Mouse (Mus musculus): Measurements from ENCODE around the gene Hist1h1d. TPM values are rescaled to one million over a fixed set of nuclear protein-coding genes. Genes with fewer than 3 reads are reported as not detected.
"Not testable (repeated sequence)": the region's sequence is repeated elsewhere in the genome, so short reads cannot be mapped to it uniquely, and the experiment has no call there.

Hist1h1d gene
- total RNA-seq, 2 experiments from 2014 or later, result 3.1 to 3.7 TPM

- DNase-seq (ENCODE audit: low spot score in 2 of 2), result no peak
These were observed 33.3 kb downstream of the Hist1h1d start for GRCm38 (mm10) chr13:23586099-23586939.

GRCm38 (mm10) chr13:23586940-23587225 lies 33.8 kb downstream of the Hist1h1d start:
- DNase-seq (ENCODE audit: low spot score in 2 of 2), result no peak

- DNase-seq (ENCODE audit: low spot score in 2 of 2), result no peak
These were observed 38.1 kb downstream of the Hist1h1d start for GRCm38 (mm10) chr13:23591206-23591605.

GRCm38 (mm10) chr13:23591886-23592285 lies 38.8 kb downstream of the Hist1h1d start:
- DNase-seq (ENCODE audit: low spot score in 2 of 2), result not testable (repeated sequence)

- DNase-seq (ENCODE audit: low spot score in 2 of 2), result no peak
These were observed 39.6 kb downstream of the Hist1h1d start for GRCm38 (mm10) chr13:23592614-23593013.

- DNase-seq (ENCODE audit: low spot score in 2 of 2), result no peak
These were observed 40.1 kb downstream of the Hist1h1d start for GRCm38 (mm10) chr13:23593051-23593770.

GRCm38 (mm10) chr13:23595185-23595584 lies 42.1 kb downstream of the Hist1h1d start:
- DNase-seq (ENCODE audit: low spot score in 2 of 2), result no peak

- DNase-seq (ENCODE audit: low spot score in 2 of 2), result no peak
These were observed 42.7 kb downstream of the Hist1h1d start for GRCm38 (mm10) chr13:23595622-23596372.

- DNase-seq (ENCODE audit: low spot score in 2 of 2), result peak; percentile 77 to 81
These were observed 44.9 kb downstream of the Hist1h1d start for GRCm38 (mm10) chr13:23597957-23598356.

- DNase-seq (ENCODE audit: low spot score in 2 of 2), result no peak
These were observed 50.2 kb downstream of the Hist1h1d start for GRCm38 (mm10) chr13:23603182-23603699.

GRCm38 (mm10) chr13:23604452-23604851 lies 51.4 kb downstream of the Hist1h1d start:
- no peak for DNase-seq (ENCODE audit: low spot score in 2 of 2)

GRCm38 (mm10) chr13:23605052-23605451 lies 52.0 kb downstream of the Hist1h1d start:
- no peak for DNase-seq (ENCODE audit: low spot score in 2 of 2)

- DNase-seq (ENCODE audit: low spot score in 2 of 2), result no peak
These were observed 56.1 kb downstream of the Hist1h1d start for GRCm38 (mm10) chr13:23609209-23609608.

GRCm38 (mm10) chr13:23609844-23610243 lies 56.8 kb downstream of the Hist1h1d start:
- no peak for DNase-seq (ENCODE audit: low spot score in 2 of 2)

Small RNA genes lying within 50 kb of the gene (microRNA-seq; reads per million reads assigned to microRNA genes)
- gene Gm44297 (0 reads per million in 2 experiments), gene Gm44359 (0 reads per million in 2 experiments), gene Gm44394 (0 reads per million in 2 experiments), gene n-TStga1 (0 to 0.42 reads per million in 2 experiments)

Other genes with a start within 250 kb of the Hist1h1d start
- gene Zfp322a, start 184.1 kb upstream of the Hist1h1d start, total RNA-seq (2021), result 10 to 100 TPM; 29.5 to 31.7 TPM
- 1 to 10 TPM; 9.0 to 9.5 TPM for gene Abt1, start 129.4 kb upstream of the Hist1h1d start, total RNA-seq (2021)
- gene Btn1a1, start 87.4 kb upstream of the Hist1h1d start, total RNA-seq (2021), result not detected
- gene Btn2a2, start 64.4 kb upstream of the Hist1h1d start, total RNA-seq (2021), result 1 to 10 TPM; 1.3 to 1.9 TPM
- gene Hist1h4h, start 22.2 kb upstream of the Hist1h1d start, total RNA-seq (2021), result 100 to 1,000 TPM; 329 to 333 TPM
- gene Hist1h2af, start 19.4 kb upstream of the Hist1h1d start, total RNA-seq (2021), result 1 to 10 TPM; 1.5 to 3.4 TPM
- gene Hist1h3g, start 17.8 kb upstream of the Hist1h1d start, total RNA-seq (2021), result 1 to 10 TPM; 3.1 to 3.5 TPM
- gene Hist1h2bh, start 9.9 kb upstream of the Hist1h1d start, total RNA-seq (2021), result under 1 TPM; 0.54 to 0.67 TPM
- 10 to 100 TPM; 16.3 to 17.0 TPM for gene Hist1h3f, start 9.2 kb upstream of the Hist1h1d start, total RNA-seq (2021)
- 100 to 1,000 TPM; 168 to 177 TPM for gene Hist1h4f, start 1.6 kb upstream of the Hist1h1d start, total RNA-seq (2021)
- gene Hist1h3e, start 9.1 kb downstream of the Hist1h1d start, total RNA-seq (2021), result 10 to 100 TPM; 47.4 to 48.5 TPM
- gene Hist1h2ae, start 18.0 kb downstream of the Hist1h1d start, total RNA-seq (2021), result 1 to 10 TPM; 4.3 to 7.1 TPM
- gene Hist1h2bg, start 18.1 kb downstream of the Hist1h1d start, total RNA-seq (2021), result 10 to 100 TPM; 61.6 to 70.8 TPM
- 10 to 100 TPM; 14.7 to 26.1 TPM for gene Hist1h2bf, start 20.9 kb downstream of the Hist1h1d start, total RNA-seq (2021)
- 10 to 100 TPM in 1 of 2 experiments, 1 to 10 TPM in 1; 6.3 to 11.0 TPM for gene Hist1h2ad, start 21.1 kb downstream of the Hist1h1d start, total RNA-seq (2021)
- 10 to 100 TPM in 1 of 2 experiments, 1 to 10 TPM in 1; 9.3 to 10.4 TPM for gene Hist1h3d, start 22.5 kb downstream of the Hist1h1d start, total RNA-seq (2021)
- gene Hist1h4d, start 28.3 kb downstream of the Hist1h1d start, total RNA-seq (2021), result 100 to 1,000 TPM; 166 to 191 TPM
- 1 to 10 TPM; 7.9 TPM for gene Hist1h2be, start 67.9 kb downstream of the Hist1h1d start, total RNA-seq (2021)
- gene Hist1h1e, start 69.3 kb downstream of the Hist1h1d start, total RNA-seq (2021), result 10 to 100 TPM; 49.2 to 54.0 TPM
- gene Hist1h2ac, start 130.7 kb downstream of the Hist1h1d start, total RNA-seq (2021), result 1 to 10 TPM; 2.4 to 2.5 TPM
- gene Hist1h2bc, start 130.9 kb downstream of the Hist1h1d start, total RNA-seq (2021), result 10 to 100 TPM; 29.7 to 32.4 TPM
- gene Hist1h1t, start 142.6 kb downstream of the Hist1h1d start, total RNA-seq (2021), result not detected
- gene Hist1h4c, start 145.2 kb downstream of the Hist1h1d start, total RNA-seq (2021), result 100 to 1,000 TPM; 114 to 117 TPM
- 1 to 10 TPM; 3.4 to 3.9 TPM for gene Hfe, start 157.6 kb downstream of the Hist1h1d start, total RNA-seq (2021)
- gene Hist1h1c, start 185.5 kb downstream of the Hist1h1d start, total RNA-seq (2021), result 10 to 100 TPM; 55.8 to 61.1 TPM
- gene Hist1h3c, start 192.3 kb downstream of the Hist1h1d start, total RNA-seq (2021), result not detected
- gene Hist1h2bb, start 193.5 kb downstream of the Hist1h1d start, total RNA-seq (2021), result 10 to 100 TPM; 17.8 to 19.6 TPM
- gene Hist1h2ab, start 197.9 kb downstream of the Hist1h1d start, total RNA-seq (2021), result 10 to 100 TPM; 17.2 to 22.5 TPM
- 1 to 10 TPM; 4.3 to 9.9 TPM for gene Hist1h3b, start 199.0 kb downstream of the Hist1h1d start, total RNA-seq (2021)
- gene Hist1h4b, start 203.8 kb downstream of the Hist1h1d start, total RNA-seq (2021), result 10 to 100 TPM; 92.6 to 94.4 TPM
- 10 to 100 TPM; 64.4 to 74.0 TPM for gene Hist1h4a, start 208.0 kb downstream of the Hist1h1d start, total RNA-seq (2021)
- 10 to 100 TPM; 42.3 to 45.0 TPM for gene Hist1h3a, start 209.1 kb downstream of the Hist1h1d start, total RNA-seq (2021)
- 10 to 100 TPM; 24.9 to 25.2 TPM for gene Hist1h1a, start 210.4 kb downstream of the Hist1h1d start, total RNA-seq (2021)
- not detected for gene Trim38, start 216.7 kb downstream of the Hist1h1d start, total RNA-seq (2021)